Mouse (Mus musculus): ENCODE measurements around the gene Man1b1. TPM values are rescaled to one million over a fixed set of nuclear protein-coding genes. Genes with fewer than 3 reads are reported as not detected.

Gene Man1b1
- total RNA-seq, 2 experiments from 2014 or later, result 50.6 to 52.3 TPM

Other genes with a start within 250 kb of the Man1b1 start
- gene Noxa1, start 237.2 kb upstream of the Man1b1 start, total RNA-seq (2021), result not detected
- 10 to 100 TPM; 21.3 to 21.5 TPM for gene Nrarp, start 151.6 kb upstream of the Man1b1 start, total RNA-seq (2021)
- gene Tor4a, start 135.5 kb upstream of the Man1b1 start, total RNA-seq (2021), result 1 to 10 TPM; 1.3 to 1.8 TPM
- gene Nelfb, start 120.8 kb upstream of the Man1b1 start, total RNA-seq (2021), result 10 to 100 TPM; 55.1 to 58.1 TPM
- not detected for gene Stpg3, start 117.7 kb upstream of the Man1b1 start, total RNA-seq (2021)
- gene Fam166a, start 113.6 kb upstream of the Man1b1 start, total RNA-seq (2021), result not detected
- 100 to 1,000 TPM; 309 to 323 TPM for gene Tubb4b, start 107.6 kb upstream of the Man1b1 start, total RNA-seq (2021)
- not detected for gene Slc34a3, start 98.0 kb upstream of the Man1b1 start, total RNA-seq (2021)
- gene Rnf224, start 95.6 kb upstream of the Man1b1 start, total RNA-seq (2021), result not detected
- gene Rnf208, start 90.1 kb upstream of the Man1b1 start, total RNA-seq (2021), result 100 to 1,000 TPM; 223 to 232 TPM
- gene Cysrt1, start 89.9 kb upstream of the Man1b1 start, total RNA-seq (2021), result not detected
- gene AL732309.1, start 85.5 kb upstream of the Man1b1 start, total RNA-seq (2021), result 1 to 10 TPM; 2.2 to 4.4 TPM
- 10 to 100 TPM; 35.5 to 40.4 TPM for gene Tmem203, start 76.9 kb upstream of the Man1b1 start, total RNA-seq (2021)
- gene Tprn, start 69.7 kb upstream of the Man1b1 start, total RNA-seq (2021), result 10 to 100 TPM; 19.4 to 23.1 TPM
- 10 to 100 TPM; 65.0 to 69.4 TPM for gene Ssna1, start 59.9 kb upstream of the Man1b1 start, total RNA-seq (2021)
- gene Anapc2, start 59.9 kb upstream of the Man1b1 start, total RNA-seq (2021), result 10 to 100 TPM; 83.0 to 83.3 TPM
- not detected for gene Tmem210, start 44.2 kb upstream of the Man1b1 start, total RNA-seq (2021)
- gene Lrrc26, start 42.4 kb upstream of the Man1b1 start, total RNA-seq (2021), result not detected
- 100 to 1,000 TPM; 420 to 431 TPM for gene Grin1, start 13.2 kb upstream of the Man1b1 start, total RNA-seq (2021)
- gene Dpp7, start 24.0 kb downstream of the Man1b1 start, total RNA-seq (2021), result 10 to 100 TPM; 26.1 to 38.4 TPM
- gene Uap1l1, start 33.3 kb downstream of the Man1b1 start, total RNA-seq (2021), result 10 to 100 TPM; 10.8 to 13.8 TPM
- 1 to 10 TPM; 3.7 to 4.6 TPM for gene Sapcd2, start 40.0 kb downstream of the Man1b1 start, total RNA-seq (2021)
- 10 to 100 TPM; 14.9 to 16.1 TPM for gene Entpd2, start 63.5 kb downstream of the Man1b1 start, total RNA-seq (2021)
- gene Npdc1, start 67.0 kb downstream of the Man1b1 start, total RNA-seq (2021), result 100 to 1,000 TPM; 422 to 431 TPM
- gene Fut7, start 90.9 kb downstream of the Man1b1 start, total RNA-seq (2021), result under 1 TPM; 0.87 to 0.94 TPM
- gene Abca2, start 96.4 kb downstream of the Man1b1 start, total RNA-seq (2021), result 100 to 1,000 TPM; 147 to 167 TPM
- under 1 TPM in 1 of 2 experiments, not detected in 1; 0.66 TPM for gene Clic3, start 124.5 kb downstream of the Man1b1 start, total RNA-seq (2021)
- gene Paxx, start 128.8 kb downstream of the Man1b1 start, total RNA-seq (2021), result 10 to 100 TPM; 46.2 to 62.8 TPM
- gene Ptgds, start 137.7 kb downstream of the Man1b1 start, total RNA-seq (2021), result 100 to 1,000 TPM; 435 to 800 TPM
- gene Lcn12, start 161.6 kb downstream of the Man1b1 start, total RNA-seq (2021), result not detected
- 100 to 1,000 TPM; 115 to 116 TPM for gene Fbxw5, start 168.4 kb downstream of the Man1b1 start, total RNA-seq (2021)
- gene C8g, start 169.4 kb downstream of the Man1b1 start, total RNA-seq (2021), result 1 to 10 TPM in 1 of 2 experiments, under 1 TPM in 1; 0.88 to 1.5 TPM
- 10 to 100 TPM; 11.9 to 12.6 TPM for gene Traf2, start 214.6 kb downstream of the Man1b1 start, total RNA-seq (2021)
- gene Edf1, start 225.5 kb downstream of the Man1b1 start, total RNA-seq (2021), result 100 to 1,000 TPM; 200 to 212 TPM
- 1 to 10 TPM; 3.1 to 3.2 TPM for gene Mamdc4, start 242.5 kb downstream of the Man1b1 start, total RNA-seq (2021)
- 10 to 100 TPM; 62.5 to 68.3 TPM for gene Phpt1, start 242.9 kb downstream of the Man1b1 start, total RNA-seq (2021)
- gene Ajm1, start 249.4 kb downstream of the Man1b1 start, total RNA-seq (2021), result 100 to 1,000 TPM in 1 of 2 experiments, 10 to 100 TPM in 1; 96.4 to 117 TPM